Mouse (Mus musculus): ENCODE measurements around the gene Dpm3.
A peak's percentile ranks its signal among the peaks of the same experiment; 100 is the strongest.

- TF ChIP-seq EP300 (IDR thresholded peaks at IDR 0.05; ENCODE audit: low read depth) (peak; percentile 71), CTCF (IDR thresholded peaks at IDR 0.05; ENCODE audit: low read depth) (no peak)
Observed at GRCm38 (mm10) chr3:89280606-89281511, 21.7 kb downstream of the Dpm3 start, which contains the start of gene Efna1.

Data from liver, postnatal 0 days (tissue).